Mouse (Mus musculus) cerebellum, adult 2 months (tissue): ENCODE results near the gene Lcp1.

Source experiments
- CTCF ChIP-seq: fragments of 200-500 bp; IDR thresholded peaks from 2 replicates; pipeline ENCODE4 v1.5.1; 2011; ENCODE audit warnings: low read depth, mild to moderate bottlenecking, control low read depth, low read length, moderate library complexity, borderline replicate concordance; ENCODE audit not compliant: insufficient read depth
- POLR2A ChIP-seq: fragments of 200-500 bp; IDR thresholded peaks from 2 replicates; pipeline ENCODE4 v1.6.1; 2011; ENCODE audit warnings: low read length, control low read depth, borderline replicate concordance; ENCODE audit not compliant: insufficient read depth

- TF ChIP-seq POLR2A (no peak), CTCF (no peak)
Observed at GRCm38 (mm10) chr14:75235955-75236635, 105.2 kb downstream of the Lcp1 start.
